Mouse (Mus musculus) cerebellum, postnatal 25 days (tissue): ENCODE results near the gene Apc2.
A peak's percentile ranks its signal among the peaks of the same experiment; 100 is the strongest.
"Not testable (repeated sequence)": the region's sequence is repeated elsewhere in the genome, so short reads cannot be mapped to it uniquely, and the experiment has no call there.

Source experiments
- DNase-seq, 2 experiments: peaks; one replicate each; pipeline ENCODE4 v3.0.0; 2021; ENCODE audit warnings: mixed read lengths in 2 of 2

Apc2 gene

GRCm38 (mm10) chr10:80295618-80296425 lies at the start of gene Apc2:
TSS of gene Apc2 (plus strand) at chr10:80295977.
- DNase-seq: peak; percentile 89

- no peak for DNase-seq
These were observed 47.9 kb upstream of the Apc2 start for GRCm38 (mm10) chr10:80247849-80248248.

- DNase-seq: not testable (repeated sequence)
These were observed 47.3 kb upstream of the Apc2 start for GRCm38 (mm10) chr10:80248437-80248836.

- peak; percentile 94 to 97 for DNase-seq
These were observed 46.7 kb upstream of the Apc2 start, which contains the start of gene Ndufs7 for GRCm38 (mm10) chr10:80248971-80249640. TSS of gene Ndufs7 (plus strand) at chr10:80249121.

- DNase-seq: no peak
These were observed 45.7 kb upstream of the Apc2 start for GRCm38 (mm10) chr10:80250059-80250458.

- no peak for DNase-seq
These were observed 45.2 kb upstream of the Apc2 start for GRCm38 (mm10) chr10:80250573-80250972.

- DNase-seq: no peak
These were observed 43.8 kb upstream of the Apc2 start for GRCm38 (mm10) chr10:80252011-80252410.

- peak in 1 of 2 experiments; percentile 45 for DNase-seq
These were observed 43.1 kb upstream of the Apc2 start for GRCm38 (mm10) chr10:80252493-80253274.

GRCm38 (mm10) chr10:80253551-80253950 lies 42.2 kb upstream of the Apc2 start:
- DNase-seq: no peak

- DNase-seq: peak in 1 of 2 experiments; percentile 33
These were observed 41.2 kb upstream of the Apc2 start for GRCm38 (mm10) chr10:80254331-80255297.

GRCm38 (mm10) chr10:80255881-80256535 lies 39.8 kb upstream of the Apc2 start:
- peak; percentile 52 to 75 for DNase-seq

GRCm38 (mm10) chr10:80257936-80258335 lies 37.8 kb upstream of the Apc2 start:
- peak in 1 of 2 experiments; percentile 48 for DNase-seq

GRCm38 (mm10) chr10:80258752-80259462 lies 36.9 kb upstream of the Apc2 start:
- DNase-seq: peak in 1 of 2 experiments; percentile 43

GRCm38 (mm10) chr10:80259463-80259805 lies 36.3 kb upstream of the Apc2 start:
- no peak for DNase-seq

- peak; percentile 83 to 90 for DNase-seq
These were observed 35.7 kb upstream of the Apc2 start for GRCm38 (mm10) chr10:80259861-80260641.

- DNase-seq: peak; percentile 91 to 97
These were observed 34.9 kb upstream of the Apc2 start, which contains the start of the genes Gamt and Dazap1 for GRCm38 (mm10) chr10:80260642-80261584. TSS of gene Gamt (minus strand) at chr10:80261012. TSS of gene Dazap1 (plus strand) at chr10:80261486.

GRCm38 (mm10) chr10:80261585-80261968 lies 34.2 kb upstream of the Apc2 start:
- peak; percentile 89 to 94 for DNase-seq

GRCm38 (mm10) chr10:80262169-80262568 lies 33.6 kb upstream of the Apc2 start:
- DNase-seq: no peak
